Mouse (Mus musculus) leukemia stem cell, adult 10-12 weeks (primary cell): ENCODE data around the gene Tnfsf15. TPM values are rescaled to one million over a fixed set of nuclear protein-coding genes. Genes with fewer than 3 reads are reported as not detected.

Experiments
- polyA plus RNA-seq: library from polyadenylated mRNA; stranded (reverse); fragments of >175 nt; gene quantifications from 2 replicates; pipeline ENCODE4 v1.2.3, GENCODE M21; 2012; ENCODE audit warnings: low replicate concordance

Gene Tnfsf15
- 0.07 and 0.11 TPM in 2 replicates for polyA plus RNA-seq

GRCm38 (mm10) chr4:63744693-63745171 lies at the start of gene Tnfsf15:
Gene Tnfsf15, minus strand, starts transcription at chr4:63745113.

Other genes starting within 250 kb of the Tnfsf15 start
- gene Whrn, start 249.1 kb downstream of the Tnfsf15 start, polyA plus RNA-seq: 13.1 and 26.2 TPM in 2 replicates
- 29.3 and 42.7 TPM in 2 replicates for gene Atp6v1g1, start 200.3 kb downstream of the Tnfsf15 start, polyA plus RNA-seq
- 8.9 and 10.3 TPM in 2 replicates for gene Tmem268, start 186.3 kb downstream of the Tnfsf15 start, polyA plus RNA-seq
- not detected in 2 replicates for gene Gm11213, start 139.9 kb downstream of the Tnfsf15 start, polyA plus RNA-seq
- gene Tex48, start 122.7 kb downstream of the Tnfsf15 start, polyA plus RNA-seq: not detected in 2 replicates
- gene Gm11214, start 81.7 kb downstream of the Tnfsf15 start, polyA plus RNA-seq: not detected in 2 replicates
- gene Tnfsf8, start 116.2 kb upstream of the Tnfsf15 start, polyA plus RNA-seq: 0.22 and 0.33 TPM in 2 replicates